Mouse (Mus musculus) cortical plate, adult 2 months (tissue): Measurements from ENCODE around the gene Atpaf2. TPM values are rescaled to one million over a fixed set of nuclear protein-coding genes. Genes with fewer than 3 reads are reported as not detected.

Source experiments
- H3K27ac ChIP-seq: fragments of 200-500 bp; 2 replicates; pipeline ENCODE4 v1.5.1; 2012; ENCODE audit warnings: low read length, control low read depth, inconsistent platforms; ENCODE audit not compliant: insufficient read depth
- H3K4me1 ChIP-seq: fragments of 200-500 bp; 2 replicates; pipeline ENCODE4 v1.6.1; 2011; ENCODE audit warnings: low read length; ENCODE audit not compliant: control insufficient read depth, insufficient read depth
- H3K4me3 ChIP-seq: fragments of 200-500 bp; 2 replicates; pipeline ENCODE4 v1.5.1; 2011; ENCODE audit warnings: mild to moderate bottlenecking, low read length, control low read depth; ENCODE audit not compliant: insufficient read depth
- CTCF ChIP-seq: fragments of 200-500 bp; IDR thresholded peaks from 2 replicates; pipeline ENCODE4 v1.5.1; 2011; ENCODE audit warnings: mild to moderate bottlenecking, control low read depth, low read length; ENCODE audit not compliant: insufficient read depth; ENCODE audit errors: extremely low read depth
- POLR2A ChIP-seq: fragments of 200-500 bp; IDR thresholded peaks from 2 replicates; pipeline ENCODE4 v1.6.1; 2011; ENCODE audit warnings: mild to moderate bottlenecking, low read length, control low read depth; ENCODE audit not compliant: insufficient read depth; ENCODE audit errors: extremely low read depth
- polyA plus RNA-seq: library from polyadenylated mRNA; depleted of rRNA; stranded (reverse); fragments of >200 nt; gene quantifications from 2 replicates; pipeline ENCODE4 v1.2.3, GENCODE M21; 2012; rRNA removed

Gene Atpaf2
- polyA plus RNA-seq, 1 experiment = 29.8 TPM

- TF ChIP-seq CTCF = no peak
- no peak for TF ChIP-seq POLR2A
- Histone ChIP-seq H3K27ac (no peak overlapping the region), H3K4me3 (no peak overlapping the region), H3K4me1 (no peaks in the 10 kb centered on the region)
Measured at GRCm38 (mm10) chr11:60355952-60356351, 62.3 kb downstream of the Atpaf2 start.

GRCm38 (mm10) chr11:60352559-60353411 lies 65.5 kb downstream of the Atpaf2 start, which contains the start of the genes Tom1l2 and Drc3:
Tom1l2 (minus strand) TSS chr11:60352905.
Drc3 (plus strand) TSS chr11:60353329.
- peak within 1 kb of the TSS; percentile 56 for H3K27ac ChIP-seq
- peak within 1 kb of the TSS; percentile 83 for H3K4me3 ChIP-seq
- peaks cover 4% of the 10 kb centered on the region for H3K4me1 ChIP-seq
- TF ChIP-seq POLR2A (peak; percentile 69; the same call in 1 of the 2 replicates), CTCF (no peak)

DNA sequence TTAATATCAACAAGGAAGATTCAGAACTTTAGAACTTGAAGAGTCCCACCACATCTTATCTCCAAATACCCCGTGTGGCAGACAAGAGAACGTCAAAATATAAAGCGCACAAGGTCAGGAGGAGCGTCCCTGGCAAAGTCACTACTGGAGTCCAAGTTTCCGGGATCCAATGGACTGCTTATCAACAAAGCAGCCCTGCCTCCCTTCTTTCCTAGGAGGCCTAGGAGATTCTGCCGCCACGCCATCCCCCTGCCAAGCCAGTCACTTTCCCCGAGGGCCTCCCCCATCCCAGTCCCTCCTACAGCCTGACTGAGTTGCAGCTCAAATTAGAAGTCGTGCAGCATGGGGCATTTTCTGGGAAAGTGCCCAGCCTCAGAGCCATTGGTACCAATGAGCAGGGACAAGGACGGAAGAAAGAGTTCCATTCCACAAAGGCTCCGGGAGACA lies 66.3 kb downstream of the Atpaf2 start:
- Histone ChIP-seq H3K4me1 (peaks cover 4% of the 10 kb centered on the region), H3K27ac (peak overlapping the region; percentile 56), H3K4me3 (peak overlapping the region; percentile 83)
- TF ChIP-seq CTCF (no peak), POLR2A (peak; percentile 16; the same call in 1 of the 2 replicates)

DNA sequence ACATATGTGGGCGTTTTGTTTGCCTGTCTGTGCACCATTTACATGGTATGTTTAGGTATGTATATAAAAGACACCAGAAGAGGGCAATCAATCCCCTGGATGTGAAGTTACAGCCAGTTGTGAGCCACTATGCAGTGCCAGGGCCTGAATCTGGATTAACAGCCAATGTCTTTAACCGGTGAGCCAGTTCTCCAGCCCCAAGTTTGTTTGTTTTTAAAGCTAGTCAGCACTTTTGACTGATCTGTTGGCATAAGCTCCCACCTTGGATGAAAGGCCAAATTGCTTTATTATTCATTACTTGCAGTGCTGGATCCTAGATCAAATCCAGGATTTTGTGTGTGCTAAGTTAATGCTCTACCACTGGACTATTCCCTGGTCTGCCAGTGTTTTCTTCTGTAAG lies 66.9 kb downstream of the Atpaf2 start:
- Histone ChIP-seq H3K4me1 (peaks cover 4% of the 10 kb centered on the region), H3K4me3 (peak overlapping the region; percentile 83), H3K27ac (no peak overlapping the region)
- no peak for TF ChIP-seq CTCF
- no peak for TF ChIP-seq POLR2A

Other genes starting within 250 kb of the Atpaf2 start
- gene Srebf1, start 195.9 kb downstream of the Atpaf2 start, polyA plus RNA-seq = 51.2 and 56.7 TPM in 2 replicates
- 204 and 213 TPM in 2 replicates for gene Tom1l2, start 65.6 kb downstream of the Atpaf2 start, polyA plus RNA-seq
- gene Drc3, start 65.1 kb downstream of the Atpaf2 start, polyA plus RNA-seq = 14.2 and 17.3 TPM in 2 replicates
- 45.0 and 46.6 TPM in 2 replicates for gene Gid4, start 1.3 kb downstream of the Atpaf2 start, polyA plus RNA-seq
- gene Drg2, start 36.1 kb upstream of the Atpaf2 start, polyA plus RNA-seq = 79.6 and 80.2 TPM in 2 replicates
- 0.25 and 0.31 TPM in 2 replicates for gene Myo15, start 50.9 kb upstream of the Atpaf2 start, polyA plus RNA-seq
- gene Alkbh5, start 117.9 kb upstream of the Atpaf2 start, polyA plus RNA-seq = 21.0 and 21.3 TPM in 2 replicates